Mouse (Mus musculus) embryonic facial prominence, embryonic 12.5 days (tissue): ENCODE data around the gene C2cd4a. TPM values are rescaled to one million over a fixed set of nuclear protein-coding genes. Genes with fewer than 3 reads are reported as not detected.

Source experiments
- ATAC-seq: fragments of 200-750 bp; cut with Nextera tagmentation; 2 replicates; pipeline ENCODE4 v1.8.0; 2017; ENCODE audit not compliant: insufficient number of reproducible peaks, insufficient read depth, low FRiP score, low TSS enrichment
- H3K27ac ChIP-seq: fragments of 300-500 bp; sonication (generic); 2 replicates; pipeline ENCODE4 v1.5.1; 2016; ENCODE audit warnings: mild to moderate bottlenecking
- H3K27me3 ChIP-seq: fragments of 300-500 bp; sonication (generic); 2 replicates; pipeline ENCODE4 v1.6.1; 2016; ENCODE audit warnings: mild to moderate bottlenecking, moderate library complexity
- H3K36me3 ChIP-seq: fragments of 300-500 bp; sonication (generic); 2 replicates; pipeline ENCODE4 v1.6.1; 2016; ENCODE audit warnings: mild to moderate bottlenecking
- H3K4me1 ChIP-seq: fragments of 300-500 bp; sonication (generic); 2 replicates; pipeline ENCODE4 v1.6.1; 2016
- H3K4me2 ChIP-seq: fragments of 300-500 bp; sonication (generic); replicated peaks from 2 replicates; pipeline ENCODE4 v1.6.1; 2016; ENCODE audit warnings: mild to moderate bottlenecking, moderate library complexity
- H3K4me3 ChIP-seq: fragments of 300-500 bp; sonication (generic); 2 replicates; pipeline ENCODE4 v1.5.1; 2016; ENCODE audit warnings: mild to moderate bottlenecking
- H3K9ac ChIP-seq: fragments of 300-500 bp; sonication (generic); 2 replicates; pipeline ENCODE4 v1.6.1; 2016; ENCODE audit warnings: mild to moderate bottlenecking, moderate library complexity
- H3K9me3 ChIP-seq: fragments of 300-500 bp; sonication (generic); 2 replicates; pipeline ENCODE4 v1.6.1; 2016; ENCODE audit warnings: mild to moderate bottlenecking, moderate library complexity
- WGBS: fragments of 180-500 bp; shearing (Covaris S2); methylation state at CpG from one replicate; pipeline ENCODE4 v1.1.7; 2016; 5-methylcytosine and 5-hydroxymethylcytosine counted together
- polyA plus RNA-seq: library from polyadenylated mRNA; unstranded; fragments of >200 nt; fragmentation: Nextera tagmentation; extraction: Ambion mirVana; gene quantifications from 2 replicates; pipeline ENCODE4 v1.2.1, GENCODE M21; 2016

Gene C2cd4a
- polyA plus RNA-seq, 1 experiment from 2014 or later: 0.31 TPM

- H3K4me2 ChIP-seq: peak overlapping the region; percentile 88
- H3K27me3 ChIP-seq: peaks cover 42% of the 10 kb centered on the region
- peak overlapping the region; percentile 59 for H3K9ac ChIP-seq
- no peak overlapping the region for H3K27ac ChIP-seq
- H3K4me1 ChIP-seq: peaks cover 12% of the 10 kb centered on the region; the same call in 1 of the 2 replicates
- no peaks in the 10 kb centered on the region for H3K9me3 ChIP-seq
- peak; percentile 78 for ATAC-seq
- H3K4me3 ChIP-seq: peak overlapping the region; percentile 43
- 2% methylated on average over 78 of the region's 84 CpGs for WGBS
- H3K36me3 ChIP-seq: no peaks in the 10 kb centered on the region
These were observed 1.4 kb downstream of the C2cd4a start for GRCm38 (mm10) chr9:67830411-67831358.

DNA sequence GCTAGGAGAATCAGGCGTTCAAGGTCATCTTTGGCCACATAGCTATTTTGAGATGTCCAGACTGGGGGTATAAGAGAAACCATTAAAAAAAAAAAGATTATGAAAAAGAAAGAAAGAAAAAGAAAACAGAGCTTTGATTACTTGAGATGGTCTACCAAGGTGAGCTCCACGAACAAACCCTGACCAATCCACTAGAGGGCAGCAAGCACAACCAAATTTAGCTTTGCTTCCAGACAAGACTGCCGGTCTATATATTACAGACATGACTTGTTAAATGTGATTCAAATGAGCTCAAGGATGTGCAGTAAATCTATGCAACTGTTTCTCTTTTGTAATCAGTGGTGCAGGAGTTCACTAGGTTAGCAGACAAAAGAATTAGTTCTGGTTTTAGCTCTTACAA is 3.9 kb downstream of the C2cd4a start:
- 8% methylated on average over 3 of the region's 3 CpGs for WGBS

DNA sequence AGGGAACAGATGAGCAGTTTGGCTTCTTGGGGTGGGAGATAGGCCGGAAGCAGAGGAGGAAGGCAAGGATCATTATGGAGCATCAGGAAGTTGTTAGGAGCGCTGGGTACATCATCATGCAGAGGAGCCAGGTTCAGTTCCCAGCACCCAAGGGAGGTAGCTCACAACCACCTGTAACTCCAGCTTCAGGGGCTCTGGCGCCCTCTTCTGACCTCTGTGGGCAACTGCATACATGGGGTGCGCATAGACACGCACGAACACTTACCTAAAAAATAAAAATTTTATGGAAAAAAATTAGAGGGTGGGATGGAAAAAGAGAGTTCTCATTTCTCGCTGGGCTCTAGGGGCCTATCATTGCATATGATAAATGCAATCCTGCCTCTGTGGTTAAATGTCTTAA is 6.6 kb downstream of the C2cd4a start:
- Histone ChIP-seq H3K4me1 (peaks cover 5% of the 10 kb centered on the region; the same call in 1 of the 2 replicates), H3K27ac (no peak overlapping the region), H3K4me2 (no peak overlapping the region), H3K27me3 (peaks cover 18% of the 10 kb centered on the region), H3K36me3 (no peaks in the 10 kb centered on the region), H3K9ac (no peak overlapping the region), H3K4me3 (no peak overlapping the region), H3K9me3 (no peaks in the 10 kb centered on the region)
- ATAC-seq: no peak
- WGBS: 82% methylated on average over 7 of the region's 7 CpGs

More for the DNA sequence above, 3.9 kb downstream of the C2cd4a start:
- Histone ChIP-seq H3K4me1 (peaks cover 16% of the 10 kb centered on the region; the same call in 1 of the 2 replicates), H3K9ac (no peak overlapping the region), H3K36me3 (no peaks in the 10 kb centered on the region), H3K27ac (no peak overlapping the region), H3K9me3 (no peaks in the 10 kb centered on the region), H3K27me3 (peaks cover 40% of the 10 kb centered on the region), H3K4me3 (no peak overlapping the region), H3K4me2 (no peak overlapping the region)
- no peak for ATAC-seq

DNA sequence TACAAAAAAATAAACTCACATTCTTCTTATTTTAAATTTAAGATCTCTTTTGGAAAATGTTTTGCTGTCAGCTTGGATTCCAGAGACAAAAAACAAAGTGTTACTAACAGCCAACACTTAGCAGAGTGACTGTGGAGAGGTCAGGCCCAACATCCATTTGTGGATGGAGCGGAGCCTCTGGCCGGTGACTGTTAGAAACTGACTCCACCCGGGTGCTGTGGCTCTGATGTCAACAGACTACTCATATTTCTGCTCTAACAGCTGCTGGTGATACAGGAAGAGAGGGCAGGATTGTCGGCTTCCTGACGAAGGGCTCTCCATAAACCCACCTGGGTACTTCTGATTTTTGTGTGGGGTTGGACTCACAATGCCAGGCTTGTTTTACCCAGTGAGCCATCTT is 9.0 kb downstream of the C2cd4a start:
- no peak overlapping the region for H3K9ac ChIP-seq
- H3K27ac ChIP-seq: no peak overlapping the region
- no peaks in the 10 kb centered on the region for H3K27me3 ChIP-seq
- no peak overlapping the region for H3K4me2 ChIP-seq
- WGBS: 32% methylated on average over 5 of the region's 5 CpGs
- no peak for ATAC-seq
- peaks cover 5% of the 10 kb centered on the region; the same call in 1 of the 2 replicates for H3K4me1 ChIP-seq
- H3K4me3 ChIP-seq: no peak overlapping the region
- no peaks in the 10 kb centered on the region for H3K36me3 ChIP-seq
- no peaks in the 10 kb centered on the region for H3K9me3 ChIP-seq

DNA sequence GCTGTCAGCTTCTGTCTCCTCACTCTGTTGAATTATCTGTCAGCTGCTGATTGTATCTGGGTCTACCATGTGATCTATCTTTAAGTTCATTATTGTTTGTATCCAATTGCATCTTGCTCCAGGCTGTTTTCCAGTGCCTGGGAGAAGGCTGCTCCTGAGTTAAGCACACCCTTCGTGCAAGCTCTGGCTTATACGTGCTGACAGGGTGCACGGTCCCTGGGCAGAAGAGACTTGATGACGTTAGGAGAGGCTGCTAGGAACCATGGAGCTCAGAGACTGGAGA is 13.5 kb downstream of the C2cd4a start:
- Histone ChIP-seq H3K4me2 (no peak overlapping the region), H3K27me3 (no peaks in the 10 kb centered on the region), H3K4me3 (no peak overlapping the region), H3K9me3 (no peaks in the 10 kb centered on the region), H3K9ac (no peak overlapping the region), H3K4me1 (peaks cover 14% of the 10 kb centered on the region), H3K36me3 (no peaks in the 10 kb centered on the region), H3K27ac (no peak overlapping the region)
- 77% methylated on average over 4 of the region's 4 CpGs for WGBS
- no peak for ATAC-seq

GRCm38 (mm10) chr9:67817898-67818667 is 14.0 kb downstream of the C2cd4a start:
- H3K9ac ChIP-seq: no peak overlapping the region
- no peak for ATAC-seq
- peaks cover 12% of the 10 kb centered on the region for H3K4me1 ChIP-seq
- H3K27ac ChIP-seq: no peak overlapping the region
- no peaks in the 10 kb centered on the region for H3K36me3 ChIP-seq
- H3K4me2 ChIP-seq: no peak overlapping the region
- no peak overlapping the region for H3K4me3 ChIP-seq
- no peaks in the 10 kb centered on the region for H3K27me3 ChIP-seq
- H3K9me3 ChIP-seq: no peaks in the 10 kb centered on the region
- WGBS: 27% methylated on average over 10 of the region's 10 CpGs

DNA sequence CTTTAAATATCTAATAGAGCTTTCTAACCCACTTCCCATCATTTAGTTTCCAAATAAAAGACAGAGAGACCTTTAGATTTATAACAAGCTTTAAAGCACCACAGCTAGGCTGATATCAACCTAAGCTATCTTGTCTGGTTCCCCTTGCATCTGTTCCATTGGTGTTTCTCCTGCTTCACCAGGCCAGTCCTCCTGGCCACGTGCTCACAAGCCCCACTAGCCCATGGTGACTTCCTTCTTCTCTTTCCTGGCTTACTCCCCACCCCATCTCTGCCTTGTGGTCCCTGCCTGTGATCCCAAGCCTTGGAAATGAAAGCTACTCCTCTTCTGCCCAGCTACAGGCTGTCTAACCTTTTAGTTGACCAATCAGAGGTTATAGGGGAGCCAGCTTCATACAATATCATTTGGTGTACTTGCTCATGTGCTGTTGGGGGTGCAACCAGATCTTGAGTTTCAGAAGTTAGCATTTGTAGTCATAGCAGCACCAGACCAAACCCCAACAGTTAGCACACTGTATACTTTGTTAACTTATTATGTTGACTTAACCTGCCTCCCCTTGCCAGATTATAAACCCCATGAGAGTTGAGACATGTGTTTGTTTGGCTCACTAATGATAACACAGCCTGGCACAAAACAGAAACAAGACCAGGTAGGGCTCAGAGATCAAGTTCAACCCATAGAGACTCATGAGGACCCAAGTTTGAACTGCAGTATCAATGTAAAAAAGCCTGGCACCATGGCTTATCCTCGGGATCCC is 15.8 kb downstream of the C2cd4a start:
- no peaks in the 10 kb centered on the region for H3K27me3 ChIP-seq
- 68% methylated on average over 2 of the region's 2 CpGs for WGBS

GRCm38 (mm10) chr9:67813665-67814337 is 18.3 kb downstream of the C2cd4a start:
- peak; percentile 73 for ATAC-seq
- Histone ChIP-seq H3K27me3 (no peaks in the 10 kb centered on the region), H3K4me3 (no peak overlapping the region), H3K27ac (peak overlapping the region; percentile 87), H3K4me1 (peaks cover 15% of the 10 kb centered on the region), H3K9me3 (no peaks in the 10 kb centered on the region), H3K36me3 (no peaks in the 10 kb centered on the region), H3K4me2 (peak overlapping the region; percentile 17; the same call in 1 of the 2 replicates), H3K9ac (no peak overlapping the region)
- under 1% methylated on average over 8 of the region's 8 CpGs for WGBS

More for the DNA sequence above, 15.8 kb downstream of the C2cd4a start:
- Histone ChIP-seq H3K36me3 (no peaks in the 10 kb centered on the region), H3K4me2 (no peak overlapping the region), H3K4me1 (peaks cover 15% of the 10 kb centered on the region), H3K27ac (no peak overlapping the region), H3K9ac (no peak overlapping the region), H3K9me3 (no peaks in the 10 kb centered on the region), H3K4me3 (no peak overlapping the region)
- no peak for ATAC-seq

DNA sequence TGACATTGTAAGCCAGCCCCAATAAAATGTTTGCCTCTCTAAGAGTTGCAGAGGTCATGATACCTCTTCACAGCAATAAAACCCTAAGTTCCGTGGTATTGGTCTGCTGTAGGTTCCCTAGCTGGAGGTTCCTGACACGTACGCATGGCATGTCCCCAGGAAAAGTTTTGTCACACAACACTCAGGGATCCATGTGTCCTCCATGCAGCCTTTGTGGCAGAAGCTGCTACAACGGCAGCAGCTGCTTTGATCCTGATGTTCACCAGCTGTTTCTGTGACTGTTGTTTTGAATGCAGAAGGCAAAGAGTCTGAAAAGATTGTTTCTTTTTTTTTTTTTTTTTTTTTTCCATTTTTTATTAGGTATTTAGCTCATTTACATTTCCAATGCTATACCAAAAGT is 19.0 kb downstream of the C2cd4a start:
- WGBS: 57% methylated on average over 4 of the region's 4 CpGs
- no peak for ATAC-seq
- H3K4me2 ChIP-seq: no peak overlapping the region

DNA sequence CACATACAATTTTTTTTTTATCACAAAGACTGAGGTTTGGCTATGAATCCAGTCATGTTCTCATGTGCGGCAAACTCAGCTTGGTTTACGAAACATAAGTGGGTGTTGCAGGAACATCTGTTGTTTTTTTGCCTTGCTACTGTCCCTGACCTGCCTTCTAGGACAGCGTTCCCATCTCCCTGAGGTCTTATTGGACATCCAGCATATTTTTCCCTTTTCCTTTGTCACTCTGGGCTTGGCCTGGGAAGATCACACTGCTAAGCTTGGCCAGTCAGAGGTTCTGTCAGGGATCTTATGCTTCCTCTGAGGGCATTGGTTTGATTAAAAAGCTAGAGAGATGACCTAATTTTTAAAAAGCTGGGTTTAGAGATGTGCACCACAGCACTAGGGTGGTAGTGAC is 21.0 kb downstream of the C2cd4a start:
- ATAC-seq: no peak
- no peak overlapping the region for H3K9ac ChIP-seq
- no peaks in the 10 kb centered on the region for H3K27me3 ChIP-seq
- no peaks in the 10 kb centered on the region for H3K36me3 ChIP-seq
- H3K4me2 ChIP-seq: no peak overlapping the region
- no peak overlapping the region for H3K4me3 ChIP-seq
- H3K4me1 ChIP-seq: peaks cover 15% of the 10 kb centered on the region
- no peaks in the 10 kb centered on the region for H3K9me3 ChIP-seq
- WGBS: 85% methylated on average over 3 of the region's 3 CpGs
- H3K27ac ChIP-seq: no peak overlapping the region

More for the DNA sequence above, 19.0 kb downstream of the C2cd4a start:
- no peak overlapping the region for H3K9ac ChIP-seq
- H3K36me3 ChIP-seq: no peaks in the 10 kb centered on the region
- no peak overlapping the region for H3K4me3 ChIP-seq
- peak overlapping the region; percentile 85 for H3K27ac ChIP-seq
- no peaks in the 10 kb centered on the region for H3K9me3 ChIP-seq
- H3K27me3 ChIP-seq: no peaks in the 10 kb centered on the region
- peaks cover 15% of the 10 kb centered on the region for H3K4me1 ChIP-seq

- Histone ChIP-seq H3K4me3 (no peak overlapping the region), H3K27me3 (no peaks in the 10 kb centered on the region), H3K9me3 (no peaks in the 10 kb centered on the region), H3K4me2 (no peak overlapping the region), H3K9ac (no peak overlapping the region), H3K36me3 (no peaks in the 10 kb centered on the region), H3K27ac (no peak overlapping the region), H3K4me1 (peaks cover 15% of the 10 kb centered on the region)
- ATAC-seq: no peak
- WGBS: 55% methylated on average over 6 of the region's 6 CpGs
These were observed 21.6 kb downstream of the C2cd4a start for GRCm38 (mm10) chr9:67810527-67810926.
